Mouse (Mus musculus): Measurements from ENCODE around the gene Capn7.

Capn7 gene

DNA sequence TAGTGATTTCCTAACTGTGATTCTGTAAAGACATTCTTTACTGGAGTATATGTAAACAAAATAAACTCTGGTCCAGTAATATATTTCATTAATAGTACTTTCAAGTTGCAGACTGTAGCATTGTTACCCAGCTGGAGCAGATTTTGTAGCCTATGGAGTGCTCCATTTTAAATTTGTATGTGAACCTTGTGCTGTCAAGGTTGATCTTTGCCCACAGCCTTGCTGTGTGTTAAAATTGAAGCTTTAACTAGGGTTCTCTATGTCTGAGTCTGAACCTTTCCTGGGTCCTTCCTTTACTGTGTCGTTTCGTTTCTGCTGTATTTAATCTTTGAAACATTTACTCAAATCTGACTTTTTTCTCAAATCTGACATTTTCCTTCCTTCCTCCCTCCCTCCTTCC is 25.8 kb downstream of the Capn7 start:
- in situ Hi-C loops (cut with MboI; ENCODE audit: low sequenced_read_pairs): no loop called here

DNA sequence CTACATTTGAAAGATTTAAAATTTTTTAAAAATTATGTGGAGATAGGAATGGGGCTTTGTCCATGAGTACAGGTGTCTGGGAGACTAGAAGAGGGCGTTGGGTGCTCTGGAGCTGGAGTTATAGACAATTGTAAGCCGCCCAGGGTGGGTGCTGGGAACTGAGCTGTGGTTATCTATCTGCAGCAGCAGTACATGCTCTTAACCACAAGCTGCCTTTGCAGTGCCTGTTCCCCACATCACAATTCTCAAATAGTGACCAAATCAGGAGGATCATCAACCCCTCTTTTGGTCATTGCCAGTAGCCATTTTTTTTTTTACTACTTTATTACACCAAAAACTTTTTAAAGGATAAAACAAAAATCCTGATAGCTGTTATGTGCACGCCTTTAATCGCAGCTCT is 28.2 kb downstream of the Capn7 start:
- in situ Hi-C loops (cut with MboI; ENCODE audit: low sequenced_read_pairs): no loop called here

DNA sequence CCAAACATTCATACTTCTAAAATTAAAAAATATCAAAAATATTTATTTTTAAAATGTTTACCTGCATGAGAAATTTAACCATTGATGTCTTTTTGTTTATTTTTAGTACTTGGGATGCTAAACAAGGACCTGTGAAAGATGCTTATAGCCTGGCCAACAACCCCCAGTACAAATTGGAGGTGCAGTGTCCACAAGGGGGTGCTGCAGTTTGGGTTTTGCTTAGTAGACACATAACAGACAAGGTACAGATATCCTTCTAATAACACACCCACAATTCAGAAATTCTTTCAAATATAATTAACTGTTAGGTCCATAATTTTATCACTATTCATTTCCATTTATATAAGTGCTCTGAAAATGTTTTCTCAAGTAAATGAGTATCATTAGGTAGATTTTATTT is 28.9 kb downstream of the Capn7 start:
- in situ Hi-C loops (cut with MboI; ENCODE audit: low sequenced_read_pairs): no loop called here

DNA sequence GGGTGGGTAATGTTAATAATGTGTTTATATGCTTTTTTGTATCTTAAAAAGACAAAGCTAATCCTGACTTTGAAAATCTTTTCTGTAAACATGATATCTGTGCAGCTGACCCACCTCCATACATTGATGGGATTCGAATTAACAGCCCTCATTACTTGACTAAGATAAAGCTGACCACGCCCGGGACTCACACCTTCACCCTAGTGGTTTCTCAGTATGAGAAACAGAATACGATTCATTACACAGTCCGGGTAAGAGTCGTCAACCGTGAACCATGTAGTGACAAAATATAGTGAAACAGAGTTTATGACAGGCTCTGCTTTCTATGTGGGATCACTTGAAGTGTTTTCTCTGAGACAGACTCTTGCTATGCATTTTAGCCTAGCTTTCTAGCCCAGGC is 31.5 kb downstream of the Capn7 start:
- in situ Hi-C loops (cut with MboI; ENCODE audit: low sequenced_read_pairs): no loop called here

DNA sequence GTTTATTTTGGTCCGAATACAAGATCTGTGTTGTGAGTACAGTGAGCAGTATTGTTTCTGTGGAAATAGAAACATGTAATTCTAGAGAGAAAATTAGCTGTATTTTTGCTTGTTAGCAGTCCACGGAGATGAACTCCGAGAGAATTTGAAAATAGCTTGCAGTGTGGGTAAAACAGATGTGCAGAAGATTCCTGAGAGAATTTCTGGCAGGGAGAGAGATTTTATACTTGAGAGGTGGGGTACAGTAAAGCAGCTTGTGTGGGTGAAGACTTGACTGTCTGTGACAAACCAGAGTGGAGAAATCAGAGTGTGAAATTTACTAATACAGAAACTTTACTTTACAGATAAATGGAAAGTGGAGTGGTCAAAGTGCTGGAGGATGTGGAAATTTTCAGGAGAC is 32.9 kb downstream of the Capn7 start:
- in situ Hi-C loops (cut with MboI; ENCODE audit: low sequenced_read_pairs): no loop called here

DNA sequence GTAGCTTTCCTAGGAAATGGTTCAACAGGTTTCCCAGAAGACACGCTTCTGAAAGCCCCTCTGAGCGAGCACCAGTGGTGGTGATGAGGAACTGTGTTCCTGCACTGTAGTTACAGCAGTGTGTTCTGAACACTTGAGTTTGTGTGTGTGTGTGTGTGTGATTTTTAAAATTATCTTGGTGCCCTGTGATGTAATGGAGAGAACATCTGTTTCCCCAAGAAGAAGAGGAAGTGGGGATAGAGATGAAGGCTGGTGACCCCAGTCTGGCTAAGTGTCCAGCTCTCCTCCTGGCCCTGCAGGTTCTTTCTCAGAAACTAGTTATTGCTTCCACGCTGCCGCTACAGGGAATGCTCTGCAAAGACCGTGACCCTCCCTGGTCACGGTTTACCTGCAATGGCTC is 38.0 kb downstream of the Capn7 start:
- in situ Hi-C loops (cut with MboI; ENCODE audit: low sequenced_read_pairs): no loop called here

DNA sequence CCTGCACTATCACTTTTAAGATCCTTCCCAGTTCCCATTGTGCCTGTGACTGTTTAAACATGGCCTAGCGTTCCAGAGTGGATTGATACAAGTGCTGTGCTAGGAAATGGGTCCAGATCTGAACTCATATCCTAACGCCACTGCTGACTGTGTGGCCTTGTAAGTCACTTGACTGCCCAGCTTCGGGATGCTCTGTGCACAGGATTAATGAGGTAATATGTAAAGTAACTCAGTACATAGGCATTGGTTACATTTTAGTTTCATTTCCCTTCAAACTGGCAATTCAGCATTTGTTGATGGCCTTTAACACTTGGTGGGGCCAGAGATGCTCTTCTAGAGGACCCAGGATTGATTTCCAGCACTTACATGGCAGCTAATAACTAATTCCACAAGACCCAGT is 39.9 kb downstream of the Capn7 start:
- in situ Hi-C loops (cut with MboI; ENCODE audit: low sequenced_read_pairs): no loop called here

DNA sequence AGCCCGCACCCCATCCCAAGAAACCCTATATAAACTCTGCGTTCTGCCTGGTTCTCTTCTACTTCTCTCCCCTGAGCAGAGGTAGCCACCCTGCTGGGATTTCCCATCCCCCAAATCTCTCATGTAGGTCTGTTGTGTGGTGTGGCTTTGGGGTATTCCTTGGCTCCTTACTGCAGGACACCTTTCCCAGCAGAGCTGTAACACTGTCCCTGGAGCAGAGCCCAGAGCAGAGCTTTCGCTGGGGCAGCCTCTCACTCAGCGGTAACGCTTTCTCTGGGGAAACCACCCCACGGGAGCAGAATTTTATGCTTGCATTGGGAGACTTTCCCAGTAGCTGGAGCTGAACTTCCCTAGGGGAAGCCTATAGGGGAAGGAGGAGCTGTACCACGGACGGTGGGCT is 45.8 kb downstream of the Capn7 start:
- in situ Hi-C loops (cut with MboI; ENCODE audit: low sequenced_read_pairs): no loop called here

DNA sequence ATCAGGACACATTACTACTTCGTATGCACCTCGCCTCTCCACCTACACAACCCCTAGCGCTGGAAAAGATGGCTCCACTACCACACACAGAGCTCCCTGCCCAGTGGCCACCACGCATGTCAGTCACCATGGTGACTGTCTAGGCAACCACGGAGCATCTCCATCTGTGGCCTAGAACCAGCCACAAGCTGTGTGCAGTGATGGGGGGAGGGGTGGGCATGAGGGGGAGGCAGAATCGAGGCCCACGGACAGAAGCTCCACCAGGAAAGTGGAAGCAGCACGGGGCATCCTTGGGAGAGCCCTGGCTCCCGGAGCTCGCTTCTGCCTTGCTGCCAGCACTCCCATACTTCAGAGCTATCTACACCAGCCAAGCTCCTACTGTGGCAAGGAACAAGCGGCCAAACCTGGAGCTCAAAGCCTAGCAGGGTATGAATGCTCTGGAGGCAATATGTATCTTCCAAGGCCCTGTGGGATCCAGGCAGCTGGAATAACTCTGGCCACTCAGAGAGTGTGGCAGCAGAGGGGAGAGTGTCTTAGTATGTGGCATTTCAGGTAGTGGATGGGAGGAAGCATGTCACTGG is 47.1 kb downstream of the Capn7 start:
- in situ Hi-C loops (cut with MboI; ENCODE audit: low sequenced_read_pairs): no loop called here

DNA sequence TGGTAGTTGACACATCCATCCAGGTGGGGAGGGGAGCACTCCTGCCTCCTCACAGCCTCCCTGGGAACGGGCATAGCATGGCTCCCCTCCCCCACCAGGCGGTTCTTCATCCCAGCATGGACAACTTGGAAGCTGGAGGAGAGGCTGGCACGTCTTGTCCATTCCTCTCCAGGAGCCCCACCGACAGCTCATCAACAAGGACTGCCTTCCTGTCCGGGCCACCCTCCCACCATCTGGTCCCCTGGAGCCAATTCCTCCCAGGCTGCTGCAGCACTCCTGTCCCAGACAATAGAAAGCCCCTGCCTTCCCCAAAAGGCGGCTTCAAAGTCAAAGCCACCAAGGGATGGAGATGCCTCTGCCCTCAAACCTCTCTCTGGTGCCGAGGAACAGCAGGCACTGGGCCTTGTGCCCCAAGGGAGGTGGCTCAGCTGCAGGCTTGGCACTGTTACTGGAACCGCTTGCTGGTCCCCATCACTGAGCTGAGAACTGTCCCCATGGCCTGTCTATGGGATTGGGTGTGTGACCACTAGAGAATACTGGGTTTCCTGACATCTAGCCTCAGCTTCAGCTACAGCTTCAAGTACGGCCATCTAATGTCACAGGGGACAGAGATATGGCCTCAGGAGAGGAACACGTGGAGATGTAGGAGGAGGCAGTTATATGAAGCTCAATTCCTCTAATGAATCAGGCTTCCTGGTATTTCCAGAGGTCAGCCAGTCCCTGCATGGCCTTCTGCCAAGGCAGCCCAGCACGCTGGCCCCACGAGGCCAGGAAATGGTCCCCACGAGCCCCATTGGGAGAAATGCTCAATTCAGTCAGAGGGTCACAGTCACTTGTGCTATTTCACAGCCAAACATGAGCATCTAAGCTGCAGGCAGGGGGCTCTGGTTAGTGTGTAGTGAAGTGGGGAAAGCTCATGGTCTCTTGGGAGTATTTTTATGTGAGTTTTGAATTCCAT is 48.2 kb downstream of the Capn7 start:
- in situ Hi-C loops (cut with MboI; ENCODE audit: low sequenced_read_pairs): loop anchor here (5.0 kb wide), 1 partner anchor 83 kb away; no protein-coding TSS in a partner anchor

DNA sequence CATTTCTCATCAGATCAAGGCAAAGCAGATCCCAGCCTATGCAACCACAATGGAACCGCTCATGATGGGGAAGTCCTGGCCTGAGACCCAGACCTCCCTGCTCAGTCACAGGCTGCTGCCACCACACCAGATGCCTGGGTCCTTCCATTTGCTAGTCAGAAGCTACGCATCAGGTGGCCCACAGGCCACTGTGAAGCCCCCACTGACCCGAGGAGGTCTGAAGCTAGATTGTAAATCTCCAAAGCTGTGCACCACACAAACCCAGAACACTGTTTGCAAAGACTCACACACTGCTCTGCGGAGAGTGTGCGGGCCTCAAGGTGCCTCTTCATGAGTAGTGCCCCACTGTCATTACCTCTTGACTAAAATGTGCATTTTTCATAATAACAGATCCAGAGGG is 49.0 kb downstream of the Capn7 start:
- in situ Hi-C loops (cut with MboI; ENCODE audit: low sequenced_read_pairs): loop anchor here (5.0 kb wide), 1 partner anchor 82 kb away; no protein-coding TSS in a partner anchor

DNA sequence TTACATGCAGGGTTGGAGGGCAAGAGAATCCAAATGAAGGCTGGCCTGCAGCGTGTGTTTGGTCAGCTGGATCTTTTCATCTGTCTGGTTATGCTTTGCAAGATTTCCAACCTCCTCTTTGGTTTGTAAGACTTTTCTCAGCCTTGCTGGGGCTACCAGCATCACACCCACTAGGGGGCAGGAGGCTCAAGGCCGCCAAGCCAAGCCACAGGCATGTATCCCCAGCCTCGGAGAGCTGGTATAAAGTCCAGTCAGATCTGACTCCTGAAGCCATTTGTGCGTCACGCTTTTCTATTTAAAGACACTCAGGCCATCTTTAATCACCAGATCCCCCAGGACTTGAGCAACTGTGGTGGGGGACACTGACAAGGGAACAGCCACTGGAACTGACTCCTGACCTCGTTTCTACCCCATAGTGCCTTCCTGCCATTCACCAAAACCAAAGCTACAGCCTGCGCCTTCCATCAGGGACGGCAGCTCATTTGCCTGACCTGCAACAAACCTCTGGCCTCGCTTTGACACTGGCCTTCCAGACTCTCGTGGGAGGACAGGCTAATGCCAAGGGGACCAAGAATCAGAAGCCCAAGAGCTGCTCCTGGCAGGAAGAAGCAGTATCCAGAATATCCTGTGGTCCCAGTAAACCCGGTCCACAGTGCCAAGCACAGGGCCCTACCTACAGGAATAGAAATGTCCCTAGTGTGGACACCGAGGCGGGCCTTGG is 49.7 kb downstream of the Capn7 start:
- in situ Hi-C loops (cut with MboI; ENCODE audit: low sequenced_read_pairs): loop anchor here (5.0 kb wide), 1 partner anchor 81 kb away; no protein-coding TSS in a partner anchor

DNA sequence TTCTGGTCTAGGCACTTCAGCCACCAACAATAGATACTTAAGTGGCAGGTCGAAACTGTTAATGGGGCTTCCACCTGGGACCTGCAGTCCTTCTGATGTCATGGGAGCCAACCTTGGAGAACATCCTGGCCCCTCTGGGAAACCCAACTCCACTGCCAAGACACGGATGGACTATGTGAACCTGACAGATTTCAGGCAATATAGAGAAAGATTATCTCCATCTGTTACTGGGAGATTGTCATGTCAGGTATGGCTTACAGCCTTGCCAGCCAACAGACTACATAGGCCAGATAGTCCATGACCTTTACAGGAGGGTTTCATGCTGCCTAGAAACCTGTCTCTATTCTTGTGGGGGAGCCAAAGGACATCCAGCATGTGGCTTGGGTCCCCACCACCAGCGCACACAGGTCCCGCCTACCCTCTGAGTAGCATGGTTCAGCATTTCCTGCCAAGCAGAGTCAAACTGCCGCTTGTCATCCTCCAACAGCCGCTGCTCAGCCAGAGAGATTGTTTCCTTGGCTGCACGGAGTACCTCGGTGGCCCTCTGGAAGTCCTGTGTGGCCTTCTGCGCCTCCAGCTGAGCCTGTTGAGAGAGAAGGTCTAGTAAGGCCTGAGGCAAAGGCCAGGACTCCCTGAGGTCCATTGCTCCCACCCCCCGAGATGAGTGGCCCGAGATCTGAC is 51.0 kb downstream of the Capn7 start:
- in situ Hi-C loops (cut with MboI; ENCODE audit: low sequenced_read_pairs): loop anchor here (5.0 kb wide), 1 partner anchor 80 kb away; no protein-coding TSS in a partner anchor

DNA sequence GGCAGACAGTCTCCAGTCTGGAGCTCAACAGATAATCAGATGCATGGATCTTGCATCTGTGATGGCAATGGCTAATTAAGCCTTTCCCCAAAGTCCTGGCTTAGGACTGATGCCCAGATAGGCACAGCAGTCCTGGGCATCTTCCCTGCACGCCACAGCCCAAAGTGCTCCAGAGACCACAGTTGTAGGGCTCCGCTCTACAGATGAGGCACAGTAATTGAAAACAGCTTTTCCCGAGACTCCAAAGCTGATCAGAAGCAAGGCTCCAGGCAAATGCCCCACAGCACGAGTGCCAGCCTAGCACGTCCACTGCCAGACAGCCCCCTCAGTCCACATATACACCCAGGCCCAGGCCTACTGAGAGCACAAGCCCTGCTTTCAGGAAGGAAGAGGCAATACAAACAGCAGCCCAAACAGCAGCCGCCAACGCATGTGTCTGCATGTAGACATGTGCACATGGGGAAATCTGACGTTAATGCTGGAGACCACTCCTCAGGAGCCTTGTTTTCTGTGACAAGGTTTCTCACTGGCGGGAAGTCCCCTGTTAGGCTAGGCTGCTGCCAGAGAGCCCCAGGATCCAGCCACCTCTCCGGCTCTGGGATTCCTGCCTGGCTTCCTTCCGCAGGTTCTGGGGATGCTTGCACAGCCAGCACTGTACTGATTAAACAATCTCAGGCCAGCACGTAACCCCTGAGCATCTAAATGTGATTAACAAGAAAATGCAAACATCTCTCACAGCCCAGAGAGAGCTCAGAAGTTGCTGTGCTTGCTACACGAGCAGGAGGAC is 51.8 kb downstream of the Capn7 start:
- in situ Hi-C loops (cut with MboI; ENCODE audit: low sequenced_read_pairs): loop anchor here (5.0 kb wide), 1 partner anchor 79 kb away; no protein-coding TSS in a partner anchor

DNA sequence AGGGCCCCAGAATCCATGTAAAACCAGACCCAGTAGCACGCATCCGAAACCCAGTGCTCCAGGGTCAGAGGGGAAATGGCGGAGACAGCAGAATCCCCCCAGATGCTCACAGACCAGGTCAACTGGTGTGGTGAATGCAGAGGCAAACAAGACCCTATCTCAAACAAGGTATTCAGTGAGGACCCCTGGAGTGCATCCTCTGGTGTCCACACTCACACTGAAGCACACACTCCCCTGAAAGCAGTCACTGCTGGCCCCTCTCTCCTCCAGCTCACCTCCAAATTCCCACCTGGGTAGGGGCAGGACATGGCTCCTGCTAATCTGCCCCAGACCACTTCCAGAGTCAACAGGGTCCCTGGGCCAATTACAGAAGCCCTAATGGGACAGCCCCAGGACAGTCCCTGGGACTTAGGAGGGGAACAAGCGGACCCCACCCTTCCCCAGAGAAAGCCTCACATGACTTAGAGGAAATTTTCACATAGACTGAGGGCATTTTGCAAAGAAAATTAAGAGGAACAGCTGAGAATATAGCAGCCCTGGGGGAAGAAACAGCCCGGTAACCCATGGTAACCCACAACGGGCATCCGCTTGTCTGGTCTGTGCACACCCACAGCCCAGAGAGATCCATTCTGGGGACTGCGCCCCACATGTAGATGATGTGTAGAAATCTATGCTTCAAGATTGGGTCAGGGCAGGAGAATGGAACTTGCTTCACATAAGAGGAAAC is 53.1 kb downstream of the Capn7 start:
- in situ Hi-C loops (cut with MboI; ENCODE audit: low sequenced_read_pairs): loop anchor here (5.0 kb wide), 1 partner anchor 78 kb away; no protein-coding TSS in a partner anchor

DNA sequence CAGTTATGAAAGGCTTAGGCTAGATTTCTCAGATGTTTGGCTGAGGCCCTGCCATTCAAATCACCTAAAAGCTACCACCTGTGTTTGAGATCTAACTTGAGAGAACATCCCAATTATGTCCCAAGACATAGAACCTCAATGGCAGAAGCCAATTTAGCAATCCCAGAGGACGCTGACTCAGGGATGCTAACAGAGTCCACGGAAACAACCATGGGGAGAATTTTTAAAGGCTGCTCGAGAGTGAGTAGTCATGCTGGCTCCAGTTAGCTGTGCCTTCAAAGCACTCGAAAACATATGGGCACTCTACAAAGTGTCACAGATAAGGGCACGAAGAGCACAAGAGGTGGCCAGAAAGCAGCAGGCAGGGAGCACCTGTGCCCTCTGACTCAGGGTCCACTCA is 55.9 kb downstream of the Capn7 start:
- in situ Hi-C loops (cut with MboI; ENCODE audit: low sequenced_read_pairs): no loop called here

DNA sequence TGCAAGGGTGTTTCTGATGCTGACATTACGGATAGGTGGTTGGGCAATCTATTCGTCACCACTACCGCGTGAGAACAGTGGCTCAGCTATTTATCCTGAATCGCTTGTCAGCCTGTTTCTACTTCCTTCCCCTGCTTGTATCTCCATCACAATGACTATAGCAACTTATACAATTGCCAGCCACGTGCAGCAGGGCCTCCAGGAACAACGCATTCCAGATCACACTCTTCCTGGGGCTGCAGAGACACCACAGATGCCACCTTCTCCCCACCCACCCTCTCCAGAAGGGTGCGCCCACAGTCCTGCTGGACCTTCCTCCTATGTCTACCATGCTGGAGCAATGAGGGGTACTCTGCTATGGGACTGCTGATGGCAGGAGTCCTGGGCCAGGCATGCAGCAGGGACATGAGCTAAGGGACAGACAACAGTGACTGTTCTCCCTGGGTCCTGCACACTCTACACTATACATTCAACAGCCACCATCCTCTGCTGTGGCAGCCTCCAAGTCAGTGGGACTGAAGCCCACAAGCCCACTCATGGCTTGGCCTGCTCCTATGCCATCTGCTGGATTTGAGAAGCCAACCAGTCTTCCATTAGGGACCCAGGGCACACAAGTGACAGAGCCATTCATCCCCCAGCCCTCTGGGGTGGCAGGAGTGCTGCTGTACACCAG is 56.6 kb downstream of the Capn7 start:
- in situ Hi-C loops (cut with MboI; ENCODE audit: low sequenced_read_pairs): no loop called here

DNA sequence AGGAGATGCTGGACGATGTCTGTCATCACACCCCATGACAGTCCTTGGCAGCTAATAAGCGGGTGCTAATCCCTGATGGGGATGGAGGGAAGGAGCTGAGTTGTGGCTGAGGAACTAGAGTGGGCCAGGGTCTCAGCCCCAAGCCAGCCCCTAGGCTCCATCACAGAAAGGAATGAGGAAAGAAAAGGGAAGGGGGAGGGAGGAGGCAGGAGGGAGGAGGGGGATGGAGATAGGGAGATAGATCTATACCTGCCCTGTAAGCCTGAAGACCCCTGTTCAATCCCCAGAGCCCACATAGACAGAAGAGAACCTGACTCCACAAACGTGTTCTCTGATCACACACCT is 57.1 kb downstream of the Capn7 start:
- in situ Hi-C loops (cut with MboI; ENCODE audit: low sequenced_read_pairs): no loop called here

All from CH12F3 (cell line).